Mouse (Mus musculus) lung, embryonic 15.5 days (tissue): ENCODE measurements at regions not wholly inside any gene's neighbourhood (a gene's known extent, or its start where the extent isn't known, plus 50 kb on each side); places are given as distances from the start of the nearest gene placed in this dataset.
"Not testable (repeated sequence)": the region's sequence is repeated elsewhere in the genome, so short reads cannot be mapped to it uniquely, and the experiment has no call there.

ENCODE experiments used
- ATAC-seq: fragments of 200-750 bp; cut with Nextera tagmentation; 2 replicates; pipeline ENCODE4 v1.8.0; 2017; ENCODE audit warnings: moderate number of reproducible peaks, borderline replicate concordance; ENCODE audit not compliant: low FRiP score, low TSS enrichment; ENCODE audit errors: extremely low read depth
- H3K27ac ChIP-seq: fragments of 300-500 bp; sonication (generic); 2 replicates; pipeline ENCODE4 v1.5.1; 2015; ENCODE audit warnings: moderate library complexity, mild to moderate bottlenecking, inconsistent platforms
- H3K27me3 ChIP-seq: fragments of 300-500 bp; sonication (generic); 2 replicates; pipeline ENCODE4 v1.6.1; 2015; ENCODE audit warnings: inconsistent platforms
- H3K36me3 ChIP-seq: fragments of 300-500 bp; sonication (generic); 2 replicates; pipeline ENCODE4 v1.6.1; 2015; ENCODE audit warnings: inconsistent platforms
- H3K4me1 ChIP-seq: fragments of 300-500 bp; sonication (generic); 2 replicates; pipeline ENCODE4 v1.6.1; 2015; ENCODE audit warnings: inconsistent platforms
- H3K4me2 ChIP-seq: fragments of 300-500 bp; sonication (generic); 2 replicates; pipeline ENCODE4 v1.6.1; 2015; ENCODE audit warnings: inconsistent platforms, mild to moderate bottlenecking, moderate library complexity
- H3K4me3 ChIP-seq: fragments of 300-500 bp; sonication (generic); 2 replicates; pipeline ENCODE4 v1.5.1; 2015; ENCODE audit warnings: mild to moderate bottlenecking, inconsistent platforms
- H3K9ac ChIP-seq: fragments of 300-500 bp; sonication (generic); 2 replicates; pipeline ENCODE4 v1.6.1; 2015; ENCODE audit warnings: inconsistent platforms
- H3K9me3 ChIP-seq: fragments of 300-500 bp; sonication (generic); 2 replicates; pipeline ENCODE4 v1.6.1; 2016; ENCODE audit warnings: inconsistent platforms
- WGBS: fragments of 180-500 bp; shearing (Covaris S2); methylation state at CpG from one replicate; pipeline ENCODE4 v1.1.7; 2015; 5-methylcytosine and 5-hydroxymethylcytosine counted together

GRCm38 (mm10) chr16:31564926-31565325 lies 98.3 kb upstream of the Dlg1 start:
- Histone ChIP-seq H3K4me2 (no peak overlapping the region), H3K27ac (no peak overlapping the region), H3K4me1 (no peaks in the 10 kb centered on the region), H3K9ac (no peak overlapping the region), H3K4me3 (no peak overlapping the region), H3K36me3 (no peaks in the 10 kb centered on the region), H3K27me3 (no peaks in the 10 kb centered on the region), H3K9me3 (no peaks in the 10 kb centered on the region)
- ATAC-seq, result no peak
- 74% methylated on average over 5 of the region's 5 CpGs for WGBS

GRCm38 (mm10) chr16:31568316-31568715 lies 94.9 kb upstream of the Dlg1 start:
- Histone ChIP-seq H3K9ac (no peak overlapping the region), H3K9me3 (no peaks in the 10 kb centered on the region), H3K36me3 (no peaks in the 10 kb centered on the region), H3K27me3 (no peaks in the 10 kb centered on the region), H3K27ac (no peak overlapping the region), H3K4me3 (no peak overlapping the region), H3K4me2 (no peak overlapping the region), H3K4me1 (0 out of 2 replicates have a peak, but pooled peaks cover 3% of the 10 kb centered on the region)
- WGBS, result 88% methylated on average over 6 of the region's 6 CpGs
- ATAC-seq, result no peak

- Histone ChIP-seq H3K9me3 (no peaks in the 10 kb centered on the region), H3K4me3 (no peak overlapping the region), H3K4me1 (peaks cover 5% of the 10 kb centered on the region), H3K4me2 (no peak overlapping the region), H3K9ac (no peak overlapping the region), H3K27ac (no peak overlapping the region), H3K27me3 (no peaks in the 10 kb centered on the region), H3K36me3 (no peaks in the 10 kb centered on the region)
- no peak for ATAC-seq
- WGBS, result 75% methylated on average over 6 of the region's 6 CpGs
Measured at GRCm38 (mm10) chr16:31569871-31570270, 93.4 kb upstream of the Dlg1 start.

- H3K4me2 ChIP-seq, result no peak overlapping the region
- no peak overlapping the region for H3K4me3 ChIP-seq
- H3K9me3 ChIP-seq, result no peaks in the 10 kb centered on the region
- no peak overlapping the region for H3K9ac ChIP-seq
- no peaks in the 10 kb centered on the region for H3K27me3 ChIP-seq
- no peaks in the 10 kb centered on the region for H3K36me3 ChIP-seq
- no peak overlapping the region for H3K27ac ChIP-seq
- WGBS, result 83% methylated on average over 20 of the region's 20 CpGs
- peaks cover 11% of the 10 kb centered on the region for H3K4me1 ChIP-seq
- no peak for ATAC-seq
Measured at GRCm38 (mm10) chr16:31570311-31571139, 92.7 kb upstream of the Dlg1 start.

- H3K9ac ChIP-seq, ATAC-seq, H3K27me3 ChIP-seq, H3K36me3 ChIP-seq, H3K4me3 ChIP-seq, H3K9me3 ChIP-seq, H3K4me2 ChIP-seq, H3K27ac ChIP-seq: not testable (repeated sequence)
- peaks cover 29% of the 10 kb centered on the region for H3K4me1 ChIP-seq
- WGBS, result 93% methylated on average over 9 of the region's 9 CpGs
Measured at GRCm38 (mm10) chr16:31573833-31574232, 89.4 kb upstream of the Dlg1 start.

- H3K4me1 ChIP-seq, result peaks cover 26% of the 10 kb centered on the region
- H3K4me3 ChIP-seq, result 0 out of 2 replicates have a peak overlapping the region, but pooled peaks have one; percentile 4
- peak overlapping the region; percentile 73 for H3K27ac ChIP-seq
- peak overlapping the region; percentile 49 for H3K4me2 ChIP-seq
- not testable (repeated sequence) for H3K9me3 ChIP-seq, H3K9ac ChIP-seq, H3K36me3 ChIP-seq, H3K27me3 ChIP-seq
- ATAC-seq, result peak; percentile 71
- 9% methylated on average over 11 of the region's 11 CpGs for WGBS
Measured at GRCm38 (mm10) chr16:31575646-31576045, 87.6 kb upstream of the Dlg1 start.

GRCm38 (mm10) chr16:31576422-31576821 lies 86.8 kb upstream of the Dlg1 start:
- 40% methylated on average over 8 of the region's 8 CpGs for WGBS
- H3K9ac ChIP-seq, result no peak overlapping the region
- no peak for ATAC-seq
- H3K27me3 ChIP-seq, result no peaks in the 10 kb centered on the region
- H3K4me2 ChIP-seq, result peak overlapping the region; percentile 49; the same call in 1 of the 2 replicates
- no peaks in the 10 kb centered on the region for H3K9me3 ChIP-seq
- H3K27ac ChIP-seq, result peak overlapping the region; percentile 50
- no peaks in the 10 kb centered on the region for H3K36me3 ChIP-seq
- peaks cover 26% of the 10 kb centered on the region for H3K4me1 ChIP-seq
- H3K4me3 ChIP-seq, result no peak overlapping the region

GRCm38 (mm10) chr16:31577347-31577746 lies 85.9 kb upstream of the Dlg1 start:
- Histone ChIP-seq H3K4me1 (peaks cover 26% of the 10 kb centered on the region), H3K9me3 (no peaks in the 10 kb centered on the region), H3K27ac (no peak overlapping the region), H3K36me3 (no peaks in the 10 kb centered on the region), H3K27me3 (no peaks in the 10 kb centered on the region), H3K9ac (no peak overlapping the region), H3K4me2 (no peak overlapping the region), H3K4me3 (no peak overlapping the region)
- no peak for ATAC-seq
- 58% methylated on average over 7 of the region's 7 CpGs for WGBS

GRCm38 (mm10) chr16:31579318-31579717 lies 83.9 kb upstream of the Dlg1 start:
- H3K4me3 ChIP-seq, result no peak overlapping the region
- ATAC-seq, result no peak
- H3K36me3 ChIP-seq, result no peaks in the 10 kb centered on the region
- no peaks in the 10 kb centered on the region for H3K9me3 ChIP-seq
- H3K9ac ChIP-seq, result no peak overlapping the region
- WGBS, result 93% methylated on average over 3 of the region's 3 CpGs
- H3K27me3 ChIP-seq, result no peaks in the 10 kb centered on the region
- H3K27ac ChIP-seq, result no peak overlapping the region
- H3K4me2 ChIP-seq, result no peak overlapping the region
- peaks cover 34% of the 10 kb centered on the region for H3K4me1 ChIP-seq

- Histone ChIP-seq H3K36me3 (no peaks in the 10 kb centered on the region), H3K9ac (no peak overlapping the region), H3K4me1 (peaks cover 27% of the 10 kb centered on the region), H3K4me3 (no peak overlapping the region), H3K27me3 (no peaks in the 10 kb centered on the region), H3K9me3 (no peaks in the 10 kb centered on the region), H3K4me2 (no peak overlapping the region), H3K27ac (no peak overlapping the region)
- no peak for ATAC-seq
- 90% methylated on average over 6 of the region's 6 CpGs for WGBS
Measured at GRCm38 (mm10) chr16:31580779-31581178, 82.5 kb upstream of the Dlg1 start.

GRCm38 (mm10) chr16:31582885-31583284 lies 80.4 kb upstream of the Dlg1 start:
- no peak overlapping the region for H3K4me2 ChIP-seq
- no peak overlapping the region for H3K4me3 ChIP-seq
- ATAC-seq, result no peak
- H3K27ac ChIP-seq, result no peak overlapping the region
- WGBS, result 76% methylated on average over 4 of the region's 4 CpGs
- H3K9ac ChIP-seq, result no peak overlapping the region
- H3K9me3 ChIP-seq, result no peaks in the 10 kb centered on the region
- no peaks in the 10 kb centered on the region for H3K36me3 ChIP-seq
- no peaks in the 10 kb centered on the region for H3K27me3 ChIP-seq
- H3K4me1 ChIP-seq, result peaks cover 12% of the 10 kb centered on the region

GRCm38 (mm10) chr16:31583627-31584026 lies 79.6 kb upstream of the Dlg1 start:
- no peak overlapping the region for H3K4me2 ChIP-seq

More at GRCm38 (mm10) chr16:31583627-31584026, 79.6 kb upstream of the Dlg1 start:
- Histone ChIP-seq H3K9me3 (no peaks in the 10 kb centered on the region), H3K4me1 (peaks cover 12% of the 10 kb centered on the region), H3K27me3 (no peaks in the 10 kb centered on the region), H3K4me3 (no peak overlapping the region), H3K9ac (no peak overlapping the region), H3K27ac (no peak overlapping the region), H3K36me3 (no peaks in the 10 kb centered on the region)
- 81% methylated on average over 2 of the region's 2 CpGs for WGBS
- ATAC-seq, result no peak
